Mouse (Mus musculus): ENCODE measurements around the gene Nav2.

The Nav2 gene

GRCm38 (mm10) chr7:49094531-49094930 is 186.0 kb downstream of the Nav2 start:
- no peak for DNase-seq (ENCODE audit: low spot score in 2 of 2)

GRCm38 (mm10) chr7:49101291-49101690 is 192.8 kb downstream of the Nav2 start:
- DNase-seq (ENCODE audit: low spot score in 2 of 2), result no peak

- no peak for DNase-seq (ENCODE audit: low spot score in 2 of 2)
Observed at GRCm38 (mm10) chr7:49102223-49102622, 193.7 kb downstream of the Nav2 start.

GRCm38 (mm10) chr7:49104376-49104775 is 195.9 kb downstream of the Nav2 start:
- no peak for DNase-seq (ENCODE audit: low spot score in 2 of 2)

- no peak for DNase-seq (ENCODE audit: low spot score in 2 of 2)
Observed at GRCm38 (mm10) chr7:49104793-49105192, 196.3 kb downstream of the Nav2 start.

GRCm38 (mm10) chr7:49105501-49105900 is 197.0 kb downstream of the Nav2 start:
- no peak for DNase-seq (ENCODE audit: low spot score in 2 of 2)

GRCm38 (mm10) chr7:49108076-49108475 is 199.6 kb downstream of the Nav2 start:
- DNase-seq (ENCODE audit: low spot score in 2 of 2), result no peak

- DNase-seq (ENCODE audit: low spot score in 2 of 2), result no peak
Observed at GRCm38 (mm10) chr7:49119016-49119415, 210.5 kb downstream of the Nav2 start.

GRCm38 (mm10) chr7:49119794-49120487 is 211.4 kb downstream of the Nav2 start:
- DNase-seq (ENCODE audit: low spot score in 2 of 2), result no peak

- DNase-seq (ENCODE audit: low spot score in 2 of 2), result no peak
Observed at GRCm38 (mm10) chr7:49120488-49120864, 212.0 kb downstream of the Nav2 start.

GRCm38 (mm10) chr7:49120935-49121691 is 212.6 kb downstream of the Nav2 start:
- DNase-seq (ENCODE audit: low spot score in 2 of 2), result peak; percentile 33 to 55

- DNase-seq (ENCODE audit: low spot score in 2 of 2), result no peak
Observed at GRCm38 (mm10) chr7:49122498-49122897, 214.0 kb downstream of the Nav2 start.

- DNase-seq (ENCODE audit: low spot score in 2 of 2), result peak; percentile 11 to 13
Observed at GRCm38 (mm10) chr7:49125545-49125944, 217.0 kb downstream of the Nav2 start.

GRCm38 (mm10) chr7:49128224-49128623 is 219.7 kb downstream of the Nav2 start:
- no peak for DNase-seq (ENCODE audit: low spot score in 2 of 2)

GRCm38 (mm10) chr7:49132851-49133351 is 224.4 kb downstream of the Nav2 start:
- DNase-seq (ENCODE audit: low spot score in 2 of 2), result peak; percentile 41 to 66

GRCm38 (mm10) chr7:49134396-49134795 is 225.9 kb downstream of the Nav2 start:
- DNase-seq (ENCODE audit: low spot score in 2 of 2), result no peak

GRCm38 (mm10) chr7:49139762-49140161 is 231.2 kb downstream of the Nav2 start:
- no peak for DNase-seq (ENCODE audit: low spot score in 2 of 2)

GRCm38 (mm10) chr7:49143966-49144365 is 235.4 kb downstream of the Nav2 start:
- no peak for DNase-seq (ENCODE audit: low spot score in 2 of 2)

- DNase-seq (ENCODE audit: low spot score in 2 of 2), result peak; percentile 81 to 83
Observed at GRCm38 (mm10) chr7:49145749-49146670, 237.5 kb downstream of the Nav2 start.

- no peak for DNase-seq (ENCODE audit: low spot score in 2 of 2)
Observed at GRCm38 (mm10) chr7:49152297-49152696, 243.8 kb downstream of the Nav2 start.

GRCm38 (mm10) chr7:49152713-49153112 is 244.2 kb downstream of the Nav2 start:
- no peak for DNase-seq (ENCODE audit: low spot score in 2 of 2)
